Mouse (Mus musculus) embryonic fibroblast, embryonic 13.5 days (primary cell): ENCODE results near the gene Dexi.

Source experiments
- CTCF ChIP-seq: IDR thresholded peaks from 2 replicates; pipeline ENCODE4 v1.5.1; 2011; ENCODE audit warnings: mild to moderate bottlenecking, control low read depth, low read length, moderate library complexity, borderline replicate concordance; ENCODE audit not compliant: insufficient read depth
- POLR2A ChIP-seq: IDR thresholded peaks from 2 replicates; pipeline ENCODE4 v1.6.1; 2011; ENCODE audit warnings: low read depth, mild to moderate bottlenecking, control low read depth, low read length, moderate library complexity

DNA sequence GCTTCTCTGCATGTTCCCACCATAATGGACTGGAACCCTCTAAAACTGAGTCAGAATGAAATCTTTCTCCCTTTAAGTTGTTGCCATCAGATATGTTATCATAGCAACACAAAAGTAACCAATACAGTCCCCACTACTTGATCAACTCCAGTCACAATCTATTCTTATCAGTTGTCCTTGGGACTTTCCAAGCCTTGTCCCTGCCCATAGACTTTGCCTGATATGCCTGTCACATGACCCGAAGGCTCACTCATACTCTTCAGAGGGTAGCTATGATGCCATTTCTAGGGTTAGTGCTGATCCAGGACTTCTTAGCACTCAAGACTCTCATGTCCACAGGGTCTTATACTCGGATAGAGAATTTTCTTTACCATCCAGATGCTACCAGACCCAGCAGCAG is 82.7 kb downstream of the Dexi start:
- TF ChIP-seq CTCF, result no peak
- TF ChIP-seq POLR2A, result no peak
